Mouse (Mus musculus): ENCODE measurements around the gene Cd33. TPM values are rescaled to one million over a fixed set of nuclear protein-coding genes. Genes with fewer than 3 reads are reported as not detected.

The Cd33 gene
- polyA plus RNA-seq (2012) = not detected in 2 replicates

DNA sequence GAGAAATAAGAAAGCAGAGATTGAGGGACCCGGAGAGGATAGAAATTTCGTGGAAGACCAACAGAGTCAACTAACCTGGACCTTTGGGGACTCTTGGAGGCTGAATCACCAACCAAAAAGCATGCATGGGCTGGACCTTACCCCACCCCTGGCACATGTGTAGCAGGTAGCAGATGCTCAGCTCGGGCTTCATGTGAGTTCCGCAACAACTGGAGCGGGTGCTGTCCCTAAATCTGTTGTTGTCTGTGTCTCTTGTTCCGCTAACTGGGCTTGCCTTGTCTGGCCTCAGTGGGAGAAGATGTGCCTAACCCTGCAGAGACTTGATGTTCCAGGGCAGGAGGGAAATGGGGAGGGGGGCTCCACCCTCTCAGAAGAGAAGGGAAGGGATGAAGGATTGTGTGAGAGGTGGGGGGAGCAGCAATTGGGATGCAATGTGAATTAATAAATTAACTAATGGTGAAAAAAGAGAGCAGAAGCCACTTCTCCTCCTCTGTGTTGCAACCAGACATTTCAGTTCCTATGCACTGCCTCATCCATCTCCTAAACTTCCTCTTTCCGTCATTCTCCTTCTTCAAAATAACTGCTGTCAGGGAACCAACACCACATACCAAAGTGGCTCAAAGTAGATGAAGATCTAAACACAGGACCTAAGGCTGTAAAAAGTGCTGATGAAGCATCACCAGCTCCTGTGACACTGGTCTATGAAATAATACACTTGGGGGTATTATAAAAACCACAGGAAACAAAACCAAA, at the start of gene Cd33:
Gene Cd33, minus strand, starts transcription at position 204 of the 753 bp plus-strand sequence.
- TF ChIP-seq GATA1 (IDR thresholded peaks at IDR 0.05; ENCODE audit: low read length) = no peak

DNA sequence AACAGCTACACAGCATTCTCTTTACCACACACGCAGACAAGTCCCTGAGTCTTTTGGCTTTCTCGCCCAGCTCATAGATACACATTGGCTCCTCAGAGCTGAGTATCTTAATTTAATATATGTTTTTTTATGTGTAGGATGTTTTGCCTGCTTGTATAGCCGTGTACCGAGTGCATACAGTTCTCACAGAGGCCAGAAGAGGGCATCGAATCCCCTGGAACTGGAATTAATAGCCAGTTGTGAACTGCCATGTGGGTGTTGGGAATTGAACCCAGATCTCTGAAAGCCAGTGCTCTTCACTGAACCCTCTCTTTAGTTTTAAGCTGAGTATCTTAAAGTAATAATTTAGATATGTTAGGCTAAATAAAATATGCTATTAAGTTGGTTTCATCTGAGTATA, 40.6 kb upstream of the Cd33 start:
- no peak for TF ChIP-seq GATA1 (IDR thresholded peaks at IDR 0.05; ENCODE audit: low read length)

DNA sequence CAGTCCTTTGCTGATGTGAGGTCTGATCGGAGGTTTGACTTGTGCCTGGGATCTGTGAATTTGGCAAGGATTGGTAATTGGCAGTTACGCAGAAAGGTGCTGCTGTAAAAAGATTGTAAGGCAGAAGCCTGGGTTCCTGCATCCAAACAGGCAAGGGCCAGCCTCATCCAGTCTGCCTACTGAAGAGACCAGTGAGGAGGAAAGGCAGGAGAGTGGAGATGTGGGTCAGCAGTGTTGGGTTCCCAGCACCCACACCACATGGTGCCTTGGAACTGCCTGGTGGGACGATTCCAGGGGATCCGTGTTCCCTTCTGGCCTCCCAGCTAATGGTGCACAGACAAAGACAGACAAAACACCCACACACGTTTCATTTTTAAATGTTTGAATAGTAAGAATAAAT, 36.3 kb upstream of the Cd33 start:
- no peak for TF ChIP-seq GATA1 (IDR thresholded peaks at IDR 0.05; ENCODE audit: low read length)

DNA sequence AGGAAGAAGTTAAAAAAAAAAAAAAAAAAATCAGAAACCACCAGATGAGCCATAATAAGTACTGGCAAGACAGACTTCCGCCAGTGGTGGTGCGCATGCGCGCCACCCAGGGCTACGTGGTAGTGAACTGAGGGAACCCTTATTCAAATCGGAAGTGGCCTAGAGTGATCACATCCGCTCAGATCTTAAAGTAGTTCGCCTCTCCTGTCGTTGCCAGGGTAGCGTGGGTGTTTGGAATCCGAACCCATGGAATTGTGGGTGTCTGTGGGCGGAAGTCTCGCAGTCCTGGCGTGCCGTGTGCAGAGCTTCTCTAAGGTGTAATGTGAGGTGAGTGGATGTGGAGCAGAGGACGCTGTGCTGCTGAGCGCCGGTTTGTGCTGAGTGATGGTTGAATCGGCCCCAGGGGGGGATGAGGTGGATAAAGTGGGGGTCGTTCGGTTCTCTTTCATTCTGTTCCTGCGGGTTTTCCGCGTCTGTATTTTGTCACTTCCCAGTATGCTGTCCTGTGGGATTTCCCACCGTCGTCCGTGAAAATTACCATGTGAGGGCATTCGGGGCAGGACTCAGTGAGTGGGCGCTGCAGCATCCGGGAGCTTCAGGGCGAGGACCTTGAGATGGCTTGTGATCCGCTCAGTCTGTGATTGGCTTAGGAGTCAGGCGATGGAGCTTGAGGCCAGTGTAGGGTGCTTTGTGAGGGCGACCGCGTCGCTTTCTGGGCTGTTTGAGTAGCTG, 35.4 kb upstream of the Cd33 start, which contains the start of gene Zfp719:
Gene Zfp719, plus strand, starts transcription at position 171 of the 732 bp plus-strand sequence.
- TF ChIP-seq GATA1 (IDR thresholded peaks at IDR 0.05; ENCODE audit: low read length) = no peak

DNA sequence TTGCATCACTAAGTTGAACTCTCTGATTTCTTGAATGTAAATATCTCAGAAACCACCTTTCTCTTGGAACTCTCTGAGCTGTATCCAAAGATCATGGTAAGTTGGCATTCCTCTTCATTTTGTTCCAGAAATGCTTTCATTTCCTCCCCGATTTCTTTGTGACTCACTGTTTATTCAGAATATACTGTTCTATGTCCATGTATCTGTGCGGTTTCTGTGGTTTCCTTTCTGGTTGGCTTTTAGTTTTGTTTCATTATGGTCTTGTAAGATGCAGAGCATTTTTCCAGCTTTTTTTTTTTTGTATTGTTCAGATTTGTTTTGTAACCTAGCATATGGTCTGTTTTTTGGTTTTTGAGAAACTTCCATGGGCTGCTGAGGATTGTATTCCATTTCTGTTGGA, 27.0 kb upstream of the Cd33 start:
- TF ChIP-seq GATA1 (IDR thresholded peaks at IDR 0.05; ENCODE audit: low read length) = no peak

DNA sequence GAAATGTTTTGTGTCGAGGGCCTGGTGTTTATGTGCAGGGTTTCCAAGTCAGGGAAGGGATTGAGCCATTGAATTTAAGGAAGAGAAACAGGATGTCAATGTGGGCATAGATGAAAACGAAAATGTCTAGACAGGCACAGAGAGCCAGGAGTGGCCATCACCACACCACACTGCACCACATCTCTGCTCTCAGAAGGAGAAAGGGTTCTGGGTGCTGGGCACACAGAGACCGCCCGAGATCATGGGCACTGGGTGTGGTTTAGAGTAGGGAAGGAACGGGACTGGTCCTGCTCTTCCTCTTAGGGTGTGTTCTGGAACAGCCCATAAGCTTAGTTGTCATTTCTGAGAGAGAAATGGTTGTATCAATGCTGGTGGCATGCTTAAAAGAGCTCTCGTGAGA, 19.1 kb upstream of the Cd33 start:
- no peak for TF ChIP-seq GATA1 (IDR thresholded peaks at IDR 0.05; ENCODE audit: low read length)

DNA sequence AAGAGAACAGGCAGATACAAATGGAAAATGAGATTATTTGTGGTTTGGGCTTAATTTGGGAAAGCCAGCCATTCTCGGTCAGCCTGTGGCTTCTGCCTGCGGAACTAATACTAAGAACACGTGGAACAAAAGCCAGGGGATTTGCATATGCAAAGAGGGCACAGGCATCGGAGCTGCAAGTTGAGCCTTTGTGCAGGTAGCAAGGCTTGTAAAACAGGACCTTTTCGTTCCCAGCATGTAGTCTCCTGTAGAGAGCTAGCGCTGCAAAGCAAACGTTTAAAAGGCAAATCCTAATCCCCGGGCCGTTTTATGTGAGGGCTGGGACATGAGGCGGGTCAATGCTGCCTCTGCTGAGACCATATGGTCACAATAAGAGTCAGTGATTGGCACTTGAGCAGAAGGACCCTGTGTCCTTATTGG, 18.4 kb upstream of the Cd33 start:
- no peak for TF ChIP-seq GATA1 (IDR thresholded peaks at IDR 0.05; ENCODE audit: low read length)

DNA sequence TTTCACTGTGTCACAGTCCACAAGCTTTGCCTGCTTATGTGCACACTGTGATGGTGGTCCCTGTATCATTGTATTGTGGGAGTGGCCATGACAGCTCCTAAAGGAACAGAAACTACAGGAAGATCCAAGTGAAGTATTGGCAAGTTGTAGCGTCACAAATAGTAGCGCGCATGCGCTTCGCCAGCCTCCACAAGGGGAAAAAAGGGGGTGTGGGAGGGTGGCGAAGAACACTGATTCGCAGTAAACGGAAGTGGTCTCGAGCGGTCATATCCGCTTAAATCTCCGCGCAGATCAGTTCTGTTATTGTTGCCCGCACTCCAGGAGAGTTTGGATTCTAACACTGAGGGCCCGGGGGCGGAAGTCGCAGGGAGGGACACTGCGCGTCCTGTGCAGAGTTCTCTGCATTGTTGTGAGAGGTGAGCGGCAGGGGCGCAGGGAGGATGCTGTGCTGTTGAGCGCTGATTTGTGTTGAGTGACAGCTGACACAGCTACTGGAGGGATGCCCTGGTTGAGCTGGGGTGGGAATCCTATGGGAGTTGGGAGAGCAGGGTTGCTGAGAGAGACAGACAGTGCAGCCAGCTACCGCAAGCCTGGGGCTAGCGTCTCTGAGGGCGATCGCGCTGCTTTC, 17.9 kb upstream of the Cd33 start, which contains the start of gene Zfp658:
Gene Zfp658, plus strand, starts transcription at position 251 of the 628 bp plus-strand sequence.
- no peak for TF ChIP-seq GATA1 (IDR thresholded peaks at IDR 0.05; ENCODE audit: low read length)

DNA sequence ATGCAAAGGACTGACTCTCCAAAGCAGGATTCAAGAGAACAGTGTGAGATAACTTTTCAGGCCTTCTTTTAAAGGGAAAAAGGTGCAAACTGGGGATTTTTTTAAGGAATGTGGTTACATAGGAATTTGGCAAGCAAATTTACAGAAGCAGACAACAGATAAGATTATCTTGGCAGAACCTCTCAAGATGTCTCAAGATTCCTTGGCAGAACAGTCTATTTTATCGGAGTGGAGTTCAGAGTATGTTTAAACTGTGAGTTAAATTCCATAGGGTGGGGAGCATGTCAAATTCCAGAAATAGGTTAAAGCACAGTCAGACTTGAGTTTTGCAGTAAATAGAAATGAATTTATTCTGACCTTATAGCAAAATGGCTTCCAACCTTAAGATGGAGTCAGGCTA, 12.7 kb upstream of the Cd33 start:
- TF ChIP-seq GATA1 (IDR thresholded peaks at IDR 0.05; ENCODE audit: low read length) = no peak

DNA sequence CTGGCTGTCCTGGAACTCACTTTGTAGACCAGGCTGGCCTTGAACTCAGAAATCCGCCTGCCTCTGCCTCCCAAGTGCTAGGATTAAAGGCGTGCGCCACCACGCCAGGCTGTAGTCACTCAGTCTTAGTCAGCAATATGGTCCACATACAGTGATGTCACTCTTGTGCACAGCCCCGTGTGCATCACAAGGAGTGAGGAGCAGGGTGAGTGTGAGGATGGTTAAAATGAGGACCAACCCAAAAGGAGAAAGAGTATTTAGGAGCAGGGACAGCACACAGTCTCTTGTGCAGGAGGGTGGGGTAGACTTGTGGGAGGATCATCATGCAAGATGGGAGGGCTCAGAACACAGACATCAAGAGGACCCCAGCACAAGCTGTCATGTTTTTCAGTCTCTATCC, 11.1 kb upstream of the Cd33 start:
- TF ChIP-seq GATA1 (IDR thresholded peaks at IDR 0.05; ENCODE audit: low read length) = no peak

DNA sequence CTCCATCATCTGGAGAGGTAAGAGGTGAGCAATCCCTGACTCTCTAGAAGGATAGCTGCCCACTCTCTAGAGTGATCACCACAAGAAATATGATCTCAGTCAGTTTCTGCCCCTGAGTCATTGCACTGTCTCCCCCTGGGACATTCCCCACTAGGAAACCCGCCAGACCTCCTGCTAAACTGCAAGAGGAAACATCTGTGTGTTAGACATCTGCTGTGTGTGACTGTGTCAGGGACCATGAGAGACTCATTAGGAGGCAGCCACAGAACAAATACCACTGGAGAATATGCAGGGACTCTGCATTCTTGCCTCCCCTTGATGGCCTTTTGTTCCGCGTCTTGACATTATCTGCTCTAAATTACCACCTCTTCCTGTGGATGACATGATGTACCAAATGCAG, 10.3 kb upstream of the Cd33 start:
- TF ChIP-seq GATA1 (IDR thresholded peaks at IDR 0.05; ENCODE audit: low read length) = no peak

DNA sequence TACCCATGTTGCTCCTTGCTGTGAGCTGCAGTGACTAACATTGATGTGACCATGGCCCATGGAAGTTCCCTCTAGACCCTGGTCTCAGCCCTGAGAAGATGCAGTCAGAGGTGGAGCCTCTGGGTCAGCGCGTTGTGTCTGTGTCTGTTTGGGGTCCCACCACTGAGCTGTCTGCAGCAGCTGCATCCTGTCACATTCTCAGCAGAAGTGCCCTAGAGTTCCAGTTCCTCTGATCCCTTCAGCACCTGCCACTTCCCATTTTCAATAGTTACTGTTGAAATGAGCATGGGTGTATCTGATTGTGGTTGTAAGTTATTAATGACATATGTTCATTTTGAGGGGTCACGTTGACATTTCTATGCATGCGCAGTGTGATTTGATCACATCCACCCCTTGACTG, 8.9 kb upstream of the Cd33 start:
- TF ChIP-seq GATA1 (IDR thresholded peaks at IDR 0.05; ENCODE audit: low read length) = no peak

DNA sequence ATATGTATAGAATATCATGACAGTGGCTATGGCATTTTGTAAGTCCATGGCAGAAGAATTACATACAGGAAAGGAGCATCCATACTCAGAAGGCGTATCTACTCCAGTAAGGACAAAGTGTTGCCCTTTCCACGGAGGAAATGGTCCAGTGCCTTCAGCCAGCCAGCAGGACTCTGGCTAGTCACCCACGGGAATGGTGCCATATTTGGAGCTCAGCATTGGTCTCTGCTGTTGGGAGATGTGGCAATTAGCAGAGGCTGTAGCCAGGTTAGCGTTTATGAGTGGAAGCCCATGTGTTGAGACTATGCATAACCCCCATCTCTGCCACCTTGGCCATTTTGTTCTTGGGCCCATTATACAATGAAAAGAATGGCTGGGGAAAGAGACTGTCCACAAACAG, 4.0 kb upstream of the Cd33 start:
- TF ChIP-seq GATA1 (IDR thresholded peaks at IDR 0.05; ENCODE audit: low read length) = no peak

DNA sequence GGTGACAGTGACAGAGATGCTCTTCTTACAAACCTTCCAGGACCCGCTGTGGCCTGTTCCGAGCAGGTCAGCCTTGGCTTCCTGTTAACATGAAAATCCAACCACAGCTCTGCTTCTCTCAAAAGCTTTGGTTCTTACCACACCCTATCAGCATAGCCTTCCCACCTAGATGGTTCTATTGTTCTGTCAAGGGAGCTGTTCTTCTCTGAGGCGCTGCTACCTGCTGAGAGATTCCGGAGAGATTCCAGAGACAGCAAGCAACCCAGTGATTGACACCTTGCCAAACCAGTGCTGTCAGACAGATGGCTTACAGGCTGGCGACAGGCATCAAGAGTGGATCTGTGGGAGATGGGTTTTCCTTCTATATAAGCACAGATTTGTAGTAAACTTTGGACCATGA, 3.4 kb upstream of the Cd33 start:
- TF ChIP-seq GATA1 (IDR thresholded peaks at IDR 0.05; ENCODE audit: low read length) = no peak

DNA sequence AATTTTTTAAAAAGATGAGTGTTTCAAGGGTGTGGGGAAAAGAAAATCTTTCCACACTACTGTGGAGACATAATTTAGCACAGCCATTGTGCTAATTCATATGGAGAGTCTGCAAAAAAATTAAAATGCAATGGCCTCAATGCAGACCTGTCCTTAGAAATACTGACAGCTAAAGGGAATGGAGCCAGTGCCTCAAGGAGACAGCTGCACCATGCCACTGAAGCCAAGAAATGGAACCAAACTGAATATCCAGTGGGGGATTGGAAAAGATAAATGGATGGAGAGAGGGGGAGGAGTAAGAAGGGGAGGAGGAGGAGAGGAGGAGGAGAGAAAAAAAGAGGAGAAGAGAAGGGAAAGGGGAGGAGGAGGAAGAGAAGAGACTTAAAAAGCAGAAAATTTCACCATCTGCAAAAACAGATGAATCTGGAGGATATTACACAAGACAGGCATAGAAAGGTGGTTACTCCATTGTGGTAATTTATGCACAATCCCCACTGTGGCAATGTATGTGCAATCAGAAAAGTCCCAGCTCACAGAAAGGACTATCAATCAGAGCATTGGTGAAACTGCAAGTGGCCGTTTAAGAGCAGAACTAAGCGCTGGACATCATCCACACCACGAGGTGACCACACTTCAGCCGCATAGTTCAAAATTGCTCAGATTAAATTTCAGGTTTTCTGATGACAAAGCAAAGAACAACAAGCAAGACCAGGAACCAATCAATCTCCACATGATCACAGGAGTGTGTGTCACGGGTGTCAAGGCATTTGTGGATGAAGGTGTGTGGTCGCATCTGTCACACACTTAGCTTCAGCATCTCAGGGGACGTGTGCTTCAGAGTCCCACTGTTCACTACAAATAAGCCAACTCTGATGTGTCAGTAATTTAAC, 1.7 kb upstream of the Cd33 start:
- TF ChIP-seq GATA1 (IDR thresholded peaks at IDR 0.05; ENCODE audit: low read length) = no peak
